Mouse (Mus musculus): ENCODE measurements at regions not wholly inside any gene's neighbourhood (a gene's known extent, or its start where the extent isn't known, plus 50 kb on each side); places are given as distances from the start of the nearest gene placed in this dataset.

- Histone ChIP-seq H3K36me3 (ENCODE audit: control insufficient read depth, insufficient read depth, low read length) (no peaks in the 10 kb centered on the region), H3K4me3 (ENCODE audit: insufficient read depth, low read depth, low read length) (no peak overlapping the region), H3K27ac (ENCODE audit: insufficient read depth, low read depth, low read length) (no peak overlapping the region), H3K4me1 (ENCODE audit: control insufficient read depth, insufficient read depth, low read length) (peaks cover 7% of the 10 kb centered on the region), H3K27me3 (replicated peaks; ENCODE audit: control insufficient read depth, insufficient read depth, low read length) (no peaks in the 10 kb centered on the region)
- WGBS, result 12% methylated on average over 11 of the region's 11 CpGs
- TF ChIP-seq CTCF (conservative IDR thresholded peaks at IDR 0.05; ENCODE audit: insufficient read depth, insufficient read length, low read depth, low read length), result no peak
- TF ChIP-seq POLR2A (IDR thresholded peaks at IDR 0.05; ENCODE audit: low read depth, low read length), result no peak
- DNase-seq, result peak; percentile 70
These were observed 210.1 kb downstream of the Mex3b start for GRCm38 (mm10) chr7:83077035-83077918.

GRCm38 (mm10) chr7:83077919-83078265, 210.8 kb downstream of the Mex3b start:
- WGBS, result 49% methylated on average over 4 of the region's 4 CpGs
- Histone ChIP-seq H3K27ac (ENCODE audit: insufficient read depth, low read depth, low read length) (no peak overlapping the region), H3K36me3 (ENCODE audit: control insufficient read depth, insufficient read depth, low read length) (no peaks in the 10 kb centered on the region), H3K4me3 (ENCODE audit: insufficient read depth, low read depth, low read length) (no peak overlapping the region), H3K4me1 (ENCODE audit: control insufficient read depth, insufficient read depth, low read length) (peaks cover 7% of the 10 kb centered on the region), H3K27me3 (replicated peaks; ENCODE audit: control insufficient read depth, insufficient read depth, low read length) (no peaks in the 10 kb centered on the region)
- TF ChIP-seq POLR2A (IDR thresholded peaks at IDR 0.05; ENCODE audit: low read depth, low read length) (no peak), CTCF (conservative IDR thresholded peaks at IDR 0.05; ENCODE audit: insufficient read depth, insufficient read length, low read depth, low read length) (no peak)
- DNase-seq, result no peak

GRCm38 (mm10) chr7:83078695-83079094, 211.6 kb downstream of the Mex3b start:
- TF ChIP-seq CTCF (conservative IDR thresholded peaks at IDR 0.05; ENCODE audit: insufficient read depth, insufficient read length, low read depth, low read length) (no peak), POLR2A (IDR thresholded peaks at IDR 0.05; ENCODE audit: low read depth, low read length) (no peak)
- peaks cover 7% of the 10 kb centered on the region for H3K4me1 ChIP-seq (ENCODE audit: control insufficient read depth, insufficient read depth, low read length)
- H3K27me3 ChIP-seq (replicated peaks; ENCODE audit: control insufficient read depth, insufficient read depth, low read length), result no peaks in the 10 kb centered on the region
- H3K4me3 ChIP-seq (ENCODE audit: insufficient read depth, low read depth, low read length), result no peak overlapping the region
- no peak for DNase-seq
- H3K27ac ChIP-seq (ENCODE audit: insufficient read depth, low read depth, low read length), result no peak overlapping the region
- 78% methylated on average over 4 of the region's 4 CpGs for WGBS
- H3K36me3 ChIP-seq (ENCODE audit: control insufficient read depth, insufficient read depth, low read length), result no peaks in the 10 kb centered on the region

- Histone ChIP-seq H3K4me1 (ENCODE audit: control insufficient read depth, insufficient read depth, low read length) (peaks cover 7% of the 10 kb centered on the region), H3K36me3 (ENCODE audit: control insufficient read depth, insufficient read depth, low read length) (no peaks in the 10 kb centered on the region), H3K27ac (ENCODE audit: insufficient read depth, low read depth, low read length) (no peak overlapping the region), H3K27me3 (replicated peaks; ENCODE audit: control insufficient read depth, insufficient read depth, low read length) (no peaks in the 10 kb centered on the region), H3K4me3 (ENCODE audit: insufficient read depth, low read depth, low read length) (no peak overlapping the region)
- WGBS, result 82% methylated on average over 1 of the region's 1 CpGs
- no peak for TF ChIP-seq CTCF (conservative IDR thresholded peaks at IDR 0.05; ENCODE audit: insufficient read depth, insufficient read length, low read depth, low read length)
- no peak for DNase-seq
These were observed 212.7 kb downstream of the Mex3b start for GRCm38 (mm10) chr7:83079842-83080241.

- WGBS, result 80% methylated on average over 6 of the region's 6 CpGs
These were observed 217.5 kb downstream of the Mex3b start for GRCm38 (mm10) chr7:83084496-83085082.

GRCm38 (mm10) chr7:83085547-83086158, 218.5 kb downstream of the Mex3b start:
- Histone ChIP-seq H3K4me3 (ENCODE audit: insufficient read depth, low read depth, low read length) (no peak overlapping the region), H3K27ac (ENCODE audit: insufficient read depth, low read depth, low read length) (no peak overlapping the region), H3K36me3 (ENCODE audit: control insufficient read depth, insufficient read depth, low read length) (no peaks in the 10 kb centered on the region), H3K4me1 (ENCODE audit: control insufficient read depth, insufficient read depth, low read length) (no peaks in the 10 kb centered on the region), H3K27me3 (replicated peaks; ENCODE audit: control insufficient read depth, insufficient read depth, low read length) (no peaks in the 10 kb centered on the region)
- DNase-seq, result no peak
- TF ChIP-seq CTCF (conservative IDR thresholded peaks at IDR 0.05; ENCODE audit: insufficient read depth, insufficient read length, low read depth, low read length), result no peak
- no peak for TF ChIP-seq POLR2A (IDR thresholded peaks at IDR 0.05; ENCODE audit: low read depth, low read length)
- 62% methylated on average over 4 of the region's 4 CpGs for WGBS

More at GRCm38 (mm10) chr7:83084496-83085082, 217.5 kb downstream of the Mex3b start:
- Histone ChIP-seq H3K4me1 (ENCODE audit: control insufficient read depth, insufficient read depth, low read length) (no peaks in the 10 kb centered on the region), H3K4me3 (ENCODE audit: insufficient read depth, low read depth, low read length) (no peak overlapping the region), H3K27me3 (replicated peaks; ENCODE audit: control insufficient read depth, insufficient read depth, low read length) (no peaks in the 10 kb centered on the region), H3K27ac (ENCODE audit: insufficient read depth, low read depth, low read length) (no peak overlapping the region), H3K36me3 (ENCODE audit: control insufficient read depth, insufficient read depth, low read length) (no peaks in the 10 kb centered on the region)
- TF ChIP-seq CTCF (conservative IDR thresholded peaks at IDR 0.05; ENCODE audit: insufficient read depth, insufficient read length, low read depth, low read length) (no peak), POLR2A (IDR thresholded peaks at IDR 0.05; ENCODE audit: low read depth, low read length) (no peak)
- DNase-seq, result no peak

GRCm38 (mm10) chr7:83087408-83087807, 220.3 kb downstream of the Mex3b start:
- Histone ChIP-seq H3K27me3 (replicated peaks; ENCODE audit: control insufficient read depth, insufficient read depth, low read length) (no peaks in the 10 kb centered on the region), H3K27ac (ENCODE audit: insufficient read depth, low read depth, low read length) (no peak overlapping the region), H3K36me3 (ENCODE audit: control insufficient read depth, insufficient read depth, low read length) (no peaks in the 10 kb centered on the region), H3K4me3 (ENCODE audit: insufficient read depth, low read depth, low read length) (no peak overlapping the region), H3K4me1 (ENCODE audit: control insufficient read depth, insufficient read depth, low read length) (no peaks in the 10 kb centered on the region)
- DNase-seq, result no peak
- WGBS, result 64% methylated on average over 4 of the region's 4 CpGs
- TF ChIP-seq CTCF (conservative IDR thresholded peaks at IDR 0.05; ENCODE audit: insufficient read depth, insufficient read length, low read depth, low read length) (no peak), POLR2A (IDR thresholded peaks at IDR 0.05; ENCODE audit: low read depth, low read length) (no peak)
